Mouse (Mus musculus): ENCODE data around the gene Mest. TPM values are rescaled to one million over a fixed set of nuclear protein-coding genes. Genes with fewer than 3 reads are reported as not detected.
A peak's percentile ranks its signal among the peaks of the same experiment; 100 is the strongest.

Mest gene
- 780 and 950 TPM in 2 replicates for polyA plus RNA-seq (2015; fragmentation: Nextera tagmentation; extraction: Ambion mirVana)

DNA sequence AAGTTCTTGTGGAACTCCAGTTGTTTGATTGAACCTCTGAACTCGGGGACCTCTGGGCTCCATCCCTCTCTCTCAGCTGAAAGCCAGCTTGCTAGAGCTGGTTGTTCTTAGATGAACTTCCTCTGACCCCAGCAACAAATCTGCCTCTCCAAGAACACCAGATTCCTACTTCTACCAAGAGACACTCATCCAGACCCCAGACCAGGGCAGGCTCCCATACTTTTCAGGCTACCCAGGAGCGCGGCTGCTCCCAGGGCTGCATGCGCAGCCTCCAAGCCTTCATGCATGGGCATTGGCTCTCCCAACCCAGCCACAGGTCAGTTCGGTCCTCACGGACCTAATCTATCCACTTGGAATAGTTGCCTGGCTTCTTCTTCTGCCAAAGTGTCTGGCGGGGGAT lies at the start of gene Mest:
Gene Mest (plus strand): TSS at position 217 of the 400 bp plus-strand sequence.
- Histone ChIP-seq H3K4me3 (replicated peaks) (no peak within 1 kb of the TSS), H3K4me2 (no peak within 1 kb of the TSS), H3K27me3 (replicated peaks) (no peaks in the 10 kb centered on the region), H3K27ac (no peak within 1 kb of the TSS), H3K9me3 (no peaks in the 10 kb centered on the region), H3K9ac (no peak within 1 kb of the TSS), H3K36me3 (no peaks in the 10 kb centered on the region), H3K4me1 (0 out of 2 replicates have a peak, but pooled peaks cover 6% of the 10 kb centered on the region)
- 59% methylated on average over 7 of the region's 7 CpGs for WGBS
- ATAC-seq (ENCODE audit: insufficient read depth, low FRiP score, low read depth), result no peak

- 23% methylated on average over 14 of the region's 14 CpGs for WGBS
- Histone ChIP-seq H3K4me2 (peak overlapping the region; percentile 24; the same call in 1 of the 2 replicates), H3K4me1 (peaks cover 16% of the 10 kb centered on the region), H3K9me3 (no peaks in the 10 kb centered on the region), H3K27ac (peak overlapping the region; percentile 94), H3K4me3 (replicated peaks) (no peak overlapping the region), H3K9ac (no peak overlapping the region), H3K36me3 (no peaks in the 10 kb centered on the region), H3K27me3 (replicated peaks) (no peaks in the 10 kb centered on the region)
- ATAC-seq (ENCODE audit: insufficient read depth, low FRiP score, low read depth), result peak; percentile 67; the same call in 1 of the 2 replicates
Measured at GRCm38 (mm10) chr6:30673764-30674561, 49.4 kb upstream of the Mest start.

DNA sequence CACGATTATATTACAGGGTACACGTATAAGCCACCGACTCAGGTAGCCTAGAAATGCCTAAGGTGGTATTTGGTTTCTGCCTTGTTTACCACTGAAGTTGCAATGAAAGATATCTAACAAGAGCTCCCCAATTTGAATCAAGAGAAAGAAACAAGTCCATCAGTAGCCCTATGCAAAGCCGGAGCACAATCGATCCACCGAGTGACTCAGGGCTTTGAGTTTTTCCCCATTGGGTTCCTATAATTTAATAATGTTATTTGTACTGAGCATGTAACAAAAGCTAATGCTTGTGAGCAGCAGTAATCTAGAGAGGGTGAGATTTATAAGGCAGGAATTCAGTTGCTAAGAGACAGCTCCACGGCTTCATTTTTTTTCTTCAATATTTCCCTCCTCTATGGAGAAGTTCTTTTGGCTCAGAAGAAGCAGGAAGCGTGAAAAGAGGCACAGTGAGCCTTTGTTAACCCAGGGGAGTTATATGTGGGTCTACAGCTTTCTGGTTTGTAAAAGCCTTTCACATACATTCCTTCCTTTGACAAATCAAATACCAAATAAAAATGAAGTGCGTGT lies 48.5 kb upstream of the Mest start:
- WGBS, result 37% methylated on average over 9 of the region's 9 CpGs
- H3K9ac ChIP-seq, result no peak overlapping the region
- no peaks in the 10 kb centered on the region for H3K27me3 ChIP-seq (replicated peaks)
- peak; percentile 59; the same call in 1 of the 2 replicates for ATAC-seq (ENCODE audit: insufficient read depth, low FRiP score, low read depth)
- H3K4me2 ChIP-seq, result peak overlapping the region; percentile 41; the same call in 1 of the 2 replicates
- H3K27ac ChIP-seq, result peak overlapping the region; percentile 94
- H3K9me3 ChIP-seq, result no peaks in the 10 kb centered on the region
- no peaks in the 10 kb centered on the region for H3K36me3 ChIP-seq
- no peak overlapping the region for H3K4me3 ChIP-seq (replicated peaks)
- peaks cover 16% of the 10 kb centered on the region for H3K4me1 ChIP-seq

GRCm38 (mm10) chr6:30675281-30675771 lies 48.0 kb upstream of the Mest start:
- no peaks in the 10 kb centered on the region for H3K27me3 ChIP-seq (replicated peaks)
- WGBS, result 30% methylated on average over 11 of the region's 11 CpGs
- peak overlapping the region; percentile 94 for H3K27ac ChIP-seq

GRCm38 (mm10) chr6:30676506-30676905 lies 46.8 kb upstream of the Mest start:
- Histone ChIP-seq H3K27ac (no peak overlapping the region), H3K9ac (no peak overlapping the region), H3K4me1 (peaks cover 22% of the 10 kb centered on the region), H3K9me3 (no peaks in the 10 kb centered on the region), H3K36me3 (no peaks in the 10 kb centered on the region), H3K4me3 (replicated peaks) (no peak overlapping the region), H3K4me2 (no peak overlapping the region), H3K27me3 (replicated peaks) (no peaks in the 10 kb centered on the region)
- ATAC-seq (ENCODE audit: insufficient read depth, low FRiP score, low read depth), result no peak
- 71% methylated on average over 6 of the region's 6 CpGs for WGBS

More at GRCm38 (mm10) chr6:30675281-30675771, 48.0 kb upstream of the Mest start:
- Histone ChIP-seq H3K36me3 (no peaks in the 10 kb centered on the region), H3K9ac (no peak overlapping the region), H3K4me1 (peaks cover 16% of the 10 kb centered on the region), H3K4me3 (replicated peaks) (no peak overlapping the region), H3K4me2 (peak overlapping the region; percentile 41; the same call in 1 of the 2 replicates), H3K9me3 (no peaks in the 10 kb centered on the region)
- peak; percentile 42; the same call in 1 of the 2 replicates for ATAC-seq (ENCODE audit: insufficient read depth, low FRiP score, low read depth)

DNA sequence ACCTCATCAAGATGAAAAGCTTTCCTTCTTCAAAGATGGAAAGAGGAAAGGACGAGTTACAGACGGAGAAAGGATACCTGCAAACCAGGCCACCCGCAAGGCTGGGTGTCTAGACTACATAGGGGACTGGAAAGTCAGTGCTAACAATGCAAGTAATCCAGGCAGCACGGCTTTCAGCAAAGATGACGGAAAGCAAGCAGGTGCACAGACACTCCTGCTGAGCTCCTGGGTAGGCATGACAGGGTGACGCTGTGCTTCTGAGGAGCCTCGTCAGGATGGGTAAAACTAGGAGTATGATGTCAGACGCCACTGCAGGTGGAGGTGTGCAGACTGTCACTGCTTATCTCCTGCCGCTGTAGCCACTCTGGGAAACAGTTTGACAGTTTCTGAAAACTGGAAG lies 45.8 kb upstream of the Mest start:
- Histone ChIP-seq H3K9ac (no peak overlapping the region), H3K4me3 (replicated peaks) (no peak overlapping the region), H3K36me3 (no peaks in the 10 kb centered on the region), H3K4me2 (no peak overlapping the region), H3K4me1 (peaks cover 27% of the 10 kb centered on the region), H3K27me3 (replicated peaks) (no peaks in the 10 kb centered on the region), H3K9me3 (no peaks in the 10 kb centered on the region), H3K27ac (no peak overlapping the region)
- ATAC-seq (ENCODE audit: insufficient read depth, low FRiP score, low read depth), result no peak
- 80% methylated on average over 9 of the region's 9 CpGs for WGBS

DNA sequence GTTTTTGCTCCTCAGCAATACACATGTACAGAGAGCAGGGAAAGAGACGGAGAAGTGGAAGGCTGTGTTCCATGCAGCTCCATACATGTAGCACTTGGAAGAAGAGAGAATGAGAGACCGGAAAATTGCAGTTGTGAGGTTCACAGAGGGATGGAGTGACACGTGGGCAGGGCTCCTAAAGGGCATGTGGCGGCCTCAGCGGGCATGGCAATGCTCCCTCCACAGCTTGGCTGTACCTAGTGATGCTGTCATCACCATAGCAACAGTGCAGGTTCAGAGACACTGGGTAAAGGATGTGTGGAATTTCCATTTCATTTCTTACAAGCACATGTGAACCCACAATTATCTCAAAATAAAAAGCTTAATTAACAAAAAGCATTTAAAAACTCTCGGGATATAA lies 44.9 kb upstream of the Mest start:
- 83% methylated on average over 6 of the region's 6 CpGs for WGBS
- Histone ChIP-seq H3K4me2 (no peak overlapping the region), H3K4me3 (replicated peaks) (no peak overlapping the region), H3K4me1 (peaks cover 34% of the 10 kb centered on the region), H3K27ac (no peak overlapping the region), H3K36me3 (no peaks in the 10 kb centered on the region), H3K9me3 (no peaks in the 10 kb centered on the region), H3K9ac (no peak overlapping the region), H3K27me3 (replicated peaks) (no peaks in the 10 kb centered on the region)
- ATAC-seq (ENCODE audit: insufficient read depth, low FRiP score, low read depth), result no peak

- peak; percentile 23; the same call in 1 of the 2 replicates for ATAC-seq (ENCODE audit: insufficient read depth, low FRiP score, low read depth)
- WGBS, result 32% methylated on average over 5 of the region's 5 CpGs
Measured at GRCm38 (mm10) chr6:30679567-30679966, 43.8 kb upstream of the Mest start.

GRCm38 (mm10) chr6:30680442-30680841 lies 42.9 kb upstream of the Mest start:
- H3K4me1 ChIP-seq, result peaks cover 24% of the 10 kb centered on the region
- H3K4me2 ChIP-seq, result no peak overlapping the region
- WGBS, result 63% methylated on average over 7 of the region's 7 CpGs
- no peaks in the 10 kb centered on the region for H3K27me3 ChIP-seq (replicated peaks)
- no peaks in the 10 kb centered on the region for H3K9me3 ChIP-seq
- H3K4me3 ChIP-seq (replicated peaks), result no peak overlapping the region
- ATAC-seq (ENCODE audit: insufficient read depth, low FRiP score, low read depth), result no peak
- H3K27ac ChIP-seq, result no peak overlapping the region
- H3K36me3 ChIP-seq, result no peaks in the 10 kb centered on the region
- no peak overlapping the region for H3K9ac ChIP-seq

More at GRCm38 (mm10) chr6:30679567-30679966, 43.8 kb upstream of the Mest start:
- Histone ChIP-seq H3K9me3 (no peaks in the 10 kb centered on the region), H3K4me2 (no peak overlapping the region), H3K27me3 (replicated peaks) (no peaks in the 10 kb centered on the region), H3K9ac (no peak overlapping the region), H3K27ac (no peak overlapping the region), H3K4me1 (peaks cover 28% of the 10 kb centered on the region), H3K4me3 (replicated peaks) (no peak overlapping the region), H3K36me3 (no peaks in the 10 kb centered on the region)

GRCm38 (mm10) chr6:30681935-30682900 lies 41.1 kb upstream of the Mest start:
- Histone ChIP-seq H3K4me1 (peaks cover 18% of the 10 kb centered on the region), H3K4me2 (peak overlapping the region; percentile 40), H3K9me3 (no peaks in the 10 kb centered on the region), H3K27ac (peak overlapping the region; percentile 91), H3K4me3 (replicated peaks) (0 out of 2 replicates have a peak overlapping the region, but pooled peaks have one; percentile 8), H3K9ac (no peak overlapping the region), H3K27me3 (replicated peaks) (no peaks in the 10 kb centered on the region), H3K36me3 (no peaks in the 10 kb centered on the region)
- ATAC-seq (ENCODE audit: insufficient read depth, low FRiP score, low read depth), result peak; percentile 67; the same call in 1 of the 2 replicates
- 28% methylated on average over 13 of the region's 13 CpGs for WGBS

DNA sequence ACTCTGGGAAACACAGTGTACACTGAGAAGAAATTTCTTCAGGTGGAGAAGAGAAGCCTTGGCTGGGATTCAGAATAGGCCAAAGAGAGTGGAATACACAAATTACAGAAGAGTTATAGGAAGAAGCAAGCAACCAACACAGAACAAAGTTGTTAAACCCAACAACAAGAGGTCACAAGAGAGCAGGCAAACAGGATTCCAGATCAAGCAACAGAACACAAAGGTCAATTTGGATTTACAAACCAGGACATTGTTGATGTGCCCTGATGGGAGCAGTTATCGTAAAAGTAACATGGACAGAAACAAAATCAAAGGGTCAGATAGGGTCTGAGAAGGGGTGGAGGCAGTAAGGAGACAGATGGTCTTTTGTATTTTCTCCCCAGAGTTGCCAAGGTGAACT lies 38.8 kb upstream of the Mest start:
- Histone ChIP-seq H3K4me2 (no peak overlapping the region), H3K36me3 (no peaks in the 10 kb centered on the region), H3K27me3 (replicated peaks) (no peaks in the 10 kb centered on the region), H3K9ac (no peak overlapping the region), H3K4me3 (replicated peaks) (no peak overlapping the region), H3K4me1 (peaks cover 18% of the 10 kb centered on the region), H3K27ac (no peak overlapping the region), H3K9me3 (no peaks in the 10 kb centered on the region)
- no peak for ATAC-seq (ENCODE audit: insufficient read depth, low FRiP score, low read depth)
- WGBS, result 90% methylated on average over 1 of the region's 1 CpGs

Data from stomach, embryonic 15.5 days (tissue).